Mouse (Mus musculus) adrenal gland, postnatal 36 days (tissue): ENCODE measurements around the gene Ptprt. TPM values are rescaled to one million over a fixed set of nuclear protein-coding genes. Genes with fewer than 3 reads are reported as not detected.
"Not testable (repeated sequence)": the region's sequence is repeated elsewhere in the genome, so short reads cannot be mapped to it uniquely, and the experiment has no call there.

ENCODE experiments used
- DNase-seq, 2 experiments: peaks; one replicate each; pipeline ENCODE4 v3.0.0; 2021; ENCODE audit warnings: mixed read lengths in 1 of 2
- total RNA-seq, 2 experiments: library from RNA; stranded (reverse); gene quantifications; 2 replicates each; pipeline ENCODE4 v1.2.3; 2021

Gene Ptprt
- total RNA-seq, 2 experiments from 2014 or later = 0.07 to 0.16 TPM

DNA sequence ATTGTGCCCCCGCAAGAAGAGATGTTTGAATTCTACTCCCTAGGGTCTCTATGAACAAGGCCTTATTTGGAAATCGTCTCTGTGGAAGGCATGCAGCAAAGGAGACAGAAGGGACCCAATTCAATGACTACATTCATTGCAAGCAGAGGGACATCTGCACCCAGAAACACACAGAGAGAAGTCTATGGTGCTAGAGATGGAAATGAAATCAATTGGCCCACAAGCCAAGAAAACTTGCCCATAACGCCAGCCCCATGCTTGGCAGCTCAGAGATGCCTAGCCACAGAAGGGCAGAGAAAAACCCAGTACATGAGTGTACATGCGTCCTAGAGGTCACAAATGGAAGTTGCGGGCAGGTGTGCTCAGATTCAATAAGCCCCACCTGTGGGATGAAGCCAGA is 443.1 kb downstream of the Ptprt start:
- DNase-seq = no peak

- no peak for DNase-seq
Measured at GRCm38 (mm10) chr2:162212397-162212796, 448.6 kb downstream of the Ptprt start.

DNA sequence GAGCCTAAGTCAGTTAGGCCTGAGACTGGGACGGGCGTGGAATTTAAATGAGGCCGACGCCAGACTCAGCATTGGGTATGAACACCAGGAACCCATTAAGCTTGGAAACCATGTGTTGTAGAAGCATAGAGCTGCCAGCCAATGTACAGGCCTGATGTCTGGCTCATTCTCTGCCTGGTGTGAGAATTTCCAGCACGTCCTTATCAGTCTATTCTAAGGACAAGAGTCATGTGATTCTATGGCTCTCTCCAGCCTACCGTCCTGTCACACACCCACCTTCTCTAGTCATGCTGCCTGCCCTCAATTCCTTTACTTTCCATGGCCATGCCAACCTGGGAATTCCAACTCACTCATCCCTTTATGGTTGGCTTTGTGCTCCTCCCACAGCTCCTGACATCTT is 450.4 kb downstream of the Ptprt start:
- no peak for DNase-seq

DNA sequence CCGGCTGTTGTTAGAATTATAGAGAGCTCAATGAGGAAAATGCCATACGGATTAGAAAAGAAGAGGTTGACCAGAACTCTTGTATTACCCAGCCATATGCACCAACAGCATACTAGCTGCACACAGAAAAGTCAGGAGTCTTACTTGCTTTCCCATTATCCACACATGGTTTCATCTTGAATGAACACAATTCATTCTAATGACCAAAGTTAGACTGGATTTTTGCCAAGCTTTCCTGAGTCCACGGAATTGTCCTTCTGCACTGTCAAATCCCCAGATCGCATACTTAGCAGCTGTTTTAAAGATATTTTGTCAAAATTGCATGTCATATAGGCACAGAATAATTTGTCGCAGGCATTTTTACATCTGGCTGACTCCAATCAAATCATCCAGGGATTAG is 463.6 kb downstream of the Ptprt start:
- DNase-seq = no peak

DNA sequence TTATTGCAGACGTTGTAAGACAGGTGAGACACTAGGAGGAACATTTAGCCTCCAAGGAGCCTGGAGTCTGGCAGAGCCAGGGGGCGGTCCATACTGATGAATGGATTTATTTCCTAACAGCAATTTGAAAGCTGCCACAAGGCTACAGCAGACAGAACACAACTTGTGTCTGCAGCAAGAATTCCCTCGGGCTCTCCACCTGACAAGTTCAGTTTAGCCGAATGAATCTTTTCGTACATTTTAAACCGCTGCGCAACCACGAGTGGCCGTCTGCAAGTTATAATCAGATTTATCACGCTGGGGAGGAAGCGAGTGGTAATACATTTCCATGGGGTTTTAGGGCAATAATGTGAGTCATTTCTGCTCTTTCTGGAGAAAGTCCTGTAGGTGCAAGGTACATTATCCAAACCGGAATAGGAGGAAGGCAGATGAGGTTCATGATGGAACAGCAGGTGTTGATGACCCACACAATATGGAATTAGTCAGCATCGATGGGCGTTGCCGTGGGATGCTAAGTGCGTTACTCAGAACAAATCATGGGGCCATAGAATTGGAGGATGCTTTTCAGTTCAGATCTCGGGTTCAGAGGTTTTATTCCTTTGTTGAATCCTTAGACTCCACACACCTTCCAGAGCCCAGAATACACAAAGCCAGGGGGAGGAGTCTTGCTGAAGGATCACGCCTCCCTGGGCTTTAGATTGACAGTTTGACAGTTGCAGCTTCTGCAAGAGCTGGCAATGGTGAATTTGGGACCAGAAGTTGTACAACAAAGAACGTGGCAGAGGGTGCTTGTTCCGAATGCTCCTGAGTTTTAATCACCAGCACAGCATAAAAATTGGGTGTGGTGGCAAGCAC is 478.1 kb downstream of the Ptprt start:
- no peak for DNase-seq

GRCm38 (mm10) chr2:162181826-162182225 is 479.1 kb downstream of the Ptprt start:
- DNase-seq = no peak

DNA sequence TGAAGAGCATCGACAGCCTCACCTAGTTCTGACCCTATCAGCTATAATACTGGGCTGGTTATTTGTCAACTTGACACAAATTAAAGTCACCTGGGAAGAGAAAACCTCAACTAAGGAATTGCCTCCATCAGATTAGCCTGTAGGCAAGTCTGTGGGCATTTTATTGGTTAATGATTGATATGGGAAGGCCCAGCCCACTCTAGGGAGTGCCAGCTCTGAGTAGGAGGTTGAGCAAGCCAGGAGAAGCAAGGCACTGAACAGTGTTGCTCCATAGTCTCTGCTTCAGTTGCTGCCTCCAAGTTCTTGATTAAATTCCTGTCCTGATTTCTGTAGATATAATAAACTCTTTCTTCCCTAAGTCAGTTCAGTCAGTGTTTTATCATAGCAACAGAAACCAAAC is 488.4 kb downstream of the Ptprt start:
- DNase-seq = no peak

DNA sequence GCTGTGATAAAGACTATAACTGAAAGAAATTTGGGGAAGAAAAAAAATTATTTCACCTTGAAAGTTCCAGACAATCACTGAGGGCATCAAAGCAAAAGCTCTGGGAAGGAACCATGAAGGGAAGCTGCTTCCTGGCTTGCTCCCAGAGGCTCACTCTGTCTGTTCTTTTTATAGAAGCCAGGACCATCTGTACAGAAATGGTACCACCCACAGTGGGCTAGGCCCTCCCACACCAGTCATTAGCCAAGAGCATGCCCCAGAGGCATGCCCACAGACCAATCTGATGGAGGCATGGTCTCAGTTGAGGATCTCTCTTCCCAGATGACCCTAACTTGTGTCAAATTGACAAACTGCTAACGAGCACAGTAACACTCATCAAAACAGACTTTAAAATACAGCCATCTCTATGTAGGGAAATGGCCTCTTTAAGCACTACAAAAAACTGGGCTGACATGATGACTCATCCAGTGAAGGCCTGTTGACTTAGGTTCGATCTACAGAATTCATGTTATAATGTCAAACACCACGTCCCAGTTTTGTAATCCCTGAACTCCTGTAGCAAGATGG is 519.0 kb downstream of the Ptprt start:
- DNase-seq = no peak

DNA sequence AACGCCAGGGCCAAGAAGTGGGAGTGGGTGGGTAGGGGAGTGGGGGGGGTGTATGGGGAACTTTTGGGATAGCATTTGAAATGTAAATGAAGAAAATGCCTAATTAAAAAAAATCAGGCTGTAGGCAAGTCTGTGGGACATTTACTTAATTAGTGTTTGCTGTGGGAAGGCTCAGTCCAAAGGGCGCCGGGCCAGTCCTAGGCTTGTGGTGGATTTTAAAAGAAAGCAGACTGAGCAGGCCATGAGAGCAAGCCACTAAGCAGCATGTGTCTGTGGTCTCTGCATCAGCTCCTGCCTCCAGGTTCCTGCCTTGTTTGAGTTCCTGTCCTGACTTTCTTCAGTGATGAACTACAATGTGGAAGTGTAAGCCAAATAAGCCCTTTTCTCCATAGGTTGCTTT is 524.8 kb downstream of the Ptprt start:
- DNase-seq = not testable (repeated sequence)

DNA sequence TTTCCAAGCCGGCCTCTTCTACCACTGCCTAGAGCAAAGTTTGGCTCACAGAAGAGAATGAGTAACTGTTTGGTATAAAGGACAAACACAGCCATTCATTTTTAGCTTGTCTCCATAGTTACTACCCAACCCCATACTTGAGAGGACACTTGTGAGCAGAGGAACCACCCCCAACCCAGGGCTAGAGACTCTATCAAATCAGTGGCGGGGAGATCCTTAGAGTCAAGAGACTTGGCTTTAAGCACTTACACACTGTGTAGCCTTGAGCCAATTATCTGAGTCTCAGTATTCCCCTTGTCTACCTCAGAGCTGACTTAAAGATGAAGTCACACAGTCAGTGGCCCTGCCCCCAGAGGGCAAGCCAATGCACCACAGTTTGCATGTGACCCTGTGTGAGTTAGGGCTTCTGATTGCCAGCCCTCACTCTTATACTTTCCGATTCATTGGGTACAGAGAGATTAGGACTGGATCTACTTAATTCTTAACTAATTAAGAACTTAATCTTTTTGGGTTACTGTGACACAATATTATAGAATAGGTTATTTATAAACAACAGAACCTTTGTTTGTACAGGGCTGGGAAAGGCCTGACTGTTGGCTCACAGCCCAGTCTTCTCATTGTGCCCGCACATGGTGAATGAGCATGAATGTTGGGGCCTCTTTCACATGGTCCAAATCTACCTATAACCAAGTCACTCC is 529.2 kb downstream of the Ptprt start:
- no peak for DNase-seq

GRCm38 (mm10) chr2:162129896-162130295 is 531.1 kb downstream of the Ptprt start:
- DNase-seq = no peak

DNA sequence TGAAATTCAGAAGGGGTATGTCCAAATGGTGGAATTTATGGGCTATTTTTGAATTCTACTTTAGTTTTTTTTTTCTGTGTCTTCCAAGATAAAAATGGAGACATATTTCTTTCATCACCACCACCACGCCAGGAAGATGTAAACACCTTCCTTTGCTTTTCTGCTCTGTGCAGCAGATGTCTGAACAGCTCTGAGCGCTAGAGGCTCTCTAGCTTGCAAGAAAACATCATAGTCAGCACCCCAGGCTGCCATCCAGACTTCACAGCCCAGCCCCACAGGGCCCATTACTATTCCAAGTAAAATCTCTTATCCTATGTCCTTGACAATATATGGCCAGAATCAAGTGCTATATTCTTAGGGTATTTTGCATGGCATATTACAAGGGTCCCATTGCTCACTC is 542.9 kb downstream of the Ptprt start:
- DNase-seq = no peak

GRCm38 (mm10) chr2:162082391-162082790 is 578.6 kb downstream of the Ptprt start:
- DNase-seq = no peak

DNA sequence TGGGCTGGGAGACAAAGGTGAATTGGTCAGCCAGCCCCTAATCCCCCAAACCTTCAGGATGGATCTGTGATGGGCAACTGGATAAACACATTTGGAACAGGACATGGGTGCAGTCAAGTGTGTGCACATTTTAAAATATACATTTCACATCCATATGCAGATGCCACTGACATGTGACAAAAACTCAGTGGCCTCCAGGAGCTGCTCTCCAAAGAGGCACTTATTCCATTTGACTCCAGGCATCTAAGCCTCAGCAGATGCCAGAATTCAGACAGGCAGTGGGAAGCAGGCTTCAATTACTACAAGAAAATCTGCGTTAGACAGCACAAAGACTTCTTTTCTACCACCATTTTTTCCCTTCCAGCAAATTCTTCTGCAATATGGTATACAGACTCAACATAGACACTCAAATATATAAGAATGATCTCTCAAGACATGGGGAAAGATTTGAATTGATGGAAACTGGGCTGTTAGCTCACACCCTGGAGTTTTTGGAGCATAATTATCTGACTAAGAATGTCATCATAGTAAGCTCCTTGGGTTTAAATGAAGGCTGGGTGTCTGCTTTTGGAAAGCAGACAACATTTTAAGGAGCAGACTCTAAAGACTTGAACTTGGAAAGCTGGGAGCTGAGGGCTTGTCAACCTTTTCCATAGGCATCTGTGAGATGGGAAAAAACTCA is 580.1 kb downstream of the Ptprt start:
- no peak for DNase-seq

DNA sequence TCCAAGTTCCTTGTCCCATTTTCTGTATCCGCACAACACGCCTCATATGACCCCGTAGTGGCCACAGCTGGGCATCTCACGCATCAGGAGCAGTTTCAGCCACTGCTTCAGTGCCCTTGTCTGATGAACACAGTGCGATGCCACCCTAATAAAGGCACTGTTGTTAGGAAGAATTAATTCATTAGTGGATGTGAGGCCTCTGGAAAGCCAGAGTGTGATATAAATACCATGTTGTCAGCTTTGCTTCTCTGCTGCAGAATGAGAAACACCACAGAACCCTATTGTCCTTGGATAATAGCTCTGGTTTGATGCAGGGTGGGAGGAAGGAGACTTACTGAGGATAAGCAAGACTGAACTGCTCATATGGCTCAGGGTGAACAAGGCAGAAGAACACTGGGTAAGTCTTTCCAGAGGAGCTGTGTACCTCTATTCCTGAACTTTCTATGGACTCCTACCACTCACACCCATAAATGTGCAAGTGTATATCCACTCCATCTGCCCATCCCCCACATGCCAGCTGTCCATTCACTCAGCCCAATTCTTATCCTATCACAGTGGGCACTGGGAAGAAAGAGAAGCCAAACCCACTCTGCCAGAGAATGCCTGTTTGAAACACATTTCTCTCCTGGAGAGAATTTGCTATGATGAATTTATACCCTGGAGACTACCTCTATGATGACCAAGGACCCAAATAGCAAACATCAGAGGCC is 582.2 kb downstream of the Ptprt start:
- no peak for DNase-seq

GRCm38 (mm10) chr2:162052816-162053215 is 608.1 kb downstream of the Ptprt start:
- DNase-seq = no peak

GRCm38 (mm10) chr2:162050198-162050597 is 610.7 kb downstream of the Ptprt start:
- no peak for DNase-seq

- DNase-seq = no peak
Measured at GRCm38 (mm10) chr2:162035615-162036014, 625.3 kb downstream of the Ptprt start.

GRCm38 (mm10) chr2:162031636-162032035 is 629.3 kb downstream of the Ptprt start:
- DNase-seq = no peak

DNA sequence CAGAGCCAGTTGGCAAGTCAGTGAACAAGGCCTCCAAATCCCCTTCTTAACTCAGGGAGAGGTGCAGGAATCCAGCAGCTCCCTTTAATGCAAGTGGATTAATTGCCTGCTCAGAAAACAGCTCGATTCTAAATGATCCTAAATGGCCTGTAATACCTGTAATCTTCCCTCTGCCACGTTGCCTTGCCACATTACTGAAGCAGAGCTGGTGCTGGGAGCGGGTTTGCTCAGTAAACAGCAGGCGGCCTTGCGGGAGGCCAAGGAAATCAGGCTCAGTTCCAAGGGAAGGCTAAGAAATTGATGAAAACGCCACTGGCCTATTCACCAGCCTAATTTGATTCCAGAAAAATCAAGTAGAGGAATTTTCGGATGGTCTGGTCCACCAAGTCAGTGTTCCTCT is 659.9 kb downstream of the Ptprt start:
- no peak for DNase-seq

GRCm38 (mm10) chr2:161982311-161982710 is 678.6 kb downstream of the Ptprt start:
- DNase-seq = no peak
